Mouse (Mus musculus): ENCODE results near the gene Arl15. TPM values are rescaled to one million over a fixed set of nuclear protein-coding genes. Genes with fewer than 3 reads are reported as not detected.
A peak's percentile ranks its signal among the peaks of the same experiment; 100 is the strongest.

The Arl15 gene
- polyA plus RNA-seq, 1 experiment from 2014 or later: 18.2 TPM

GRCm38 (mm10) chr13:113865806-113866205 is 71.5 kb downstream of the Arl15 start:
- no peak overlapping the region for H3K27ac ChIP-seq (ENCODE audit: low read depth, low read length)
- no peaks in the 10 kb centered on the region for H3K36me3 ChIP-seq (ENCODE audit: control insufficient read depth, insufficient read depth, low read length)
- H3K27me3 ChIP-seq (ENCODE audit: control insufficient read depth, insufficient read depth, low read length): no peaks in the 10 kb centered on the region
- 0 out of 2 replicates have a peak, but pooled peaks cover 1% of the 10 kb centered on the region for H3K4me1 ChIP-seq (ENCODE audit: control insufficient read depth, insufficient read depth, low read length)
- no peak overlapping the region for H3K4me3 ChIP-seq (ENCODE audit: low read length)
- ATAC-seq (ENCODE audit: low FRiP score, low TSS enrichment): no peak
- H3K9me3 ChIP-seq (ENCODE audit: control insufficient read depth, low read length): no peaks in the 10 kb centered on the region
- 36% methylated on average over 7 of the region's 7 CpGs for WGBS
- no peak overlapping the region for H3K4me2 ChIP-seq (replicated peaks; ENCODE audit: low read depth, low read length)
- no peak overlapping the region for H3K9ac ChIP-seq (ENCODE audit: low read depth, low read length)

- whole genome bisulfite sequencing: 94% methylated on average over 2 of the region's 2 CpGs
- no peaks in the 10 kb centered on the region for H3K27me3 ChIP-seq (ENCODE audit: control insufficient read depth, insufficient read depth, low read length)
- H3K36me3 ChIP-seq (ENCODE audit: control insufficient read depth, insufficient read depth, low read length): no peaks in the 10 kb centered on the region
- no peak overlapping the region for H3K9ac ChIP-seq (ENCODE audit: low read depth, low read length)
- H3K4me1 ChIP-seq (ENCODE audit: control insufficient read depth, insufficient read depth, low read length): no peaks in the 10 kb centered on the region
- H3K4me3 ChIP-seq (ENCODE audit: low read length): no peak overlapping the region
- H3K4me2 ChIP-seq (replicated peaks; ENCODE audit: low read depth, low read length): no peak overlapping the region
- no peaks in the 10 kb centered on the region for H3K9me3 ChIP-seq (ENCODE audit: control insufficient read depth, low read length)
- no peak overlapping the region for H3K27ac ChIP-seq (ENCODE audit: low read depth, low read length)
- no peak for ATAC-seq (ENCODE audit: low FRiP score, low TSS enrichment)
Measured at GRCm38 (mm10) chr13:113867736-113868135, 73.4 kb downstream of the Arl15 start.

GRCm38 (mm10) chr13:113869212-113870205 is 75.2 kb downstream of the Arl15 start:
- Histone ChIP-seq H3K9me3 (ENCODE audit: control insufficient read depth, low read length) (no peaks in the 10 kb centered on the region), H3K9ac (ENCODE audit: low read depth, low read length) (no peak overlapping the region), H3K36me3 (ENCODE audit: control insufficient read depth, insufficient read depth, low read length) (no peaks in the 10 kb centered on the region), H3K27me3 (ENCODE audit: control insufficient read depth, insufficient read depth, low read length) (no peaks in the 10 kb centered on the region), H3K4me1 (ENCODE audit: control insufficient read depth, insufficient read depth, low read length) (no peaks in the 10 kb centered on the region), H3K4me3 (ENCODE audit: low read length) (no peak overlapping the region), H3K27ac (ENCODE audit: low read depth, low read length) (no peak overlapping the region), H3K4me2 (replicated peaks; ENCODE audit: low read depth, low read length) (no peak overlapping the region)
- no peak; the same call in 1 of the 2 replicates for ATAC-seq (ENCODE audit: low FRiP score, low TSS enrichment)
- WGBS: 63% methylated on average over 20 of the region's 20 CpGs

- H3K9ac ChIP-seq (ENCODE audit: low read depth, low read length): no peak overlapping the region
- no peaks in the 10 kb centered on the region for H3K36me3 ChIP-seq (ENCODE audit: control insufficient read depth, insufficient read depth, low read length)
- ATAC-seq (ENCODE audit: low FRiP score, low TSS enrichment): no peak
- H3K9me3 ChIP-seq (ENCODE audit: control insufficient read depth, low read length): no peaks in the 10 kb centered on the region
- H3K27me3 ChIP-seq (ENCODE audit: control insufficient read depth, insufficient read depth, low read length): no peaks in the 10 kb centered on the region
- no peak overlapping the region for H3K4me3 ChIP-seq (ENCODE audit: low read length)
- H3K4me1 ChIP-seq (ENCODE audit: control insufficient read depth, insufficient read depth, low read length): no peaks in the 10 kb centered on the region; the same call in 1 of the 2 replicates
- no peak overlapping the region for H3K27ac ChIP-seq (ENCODE audit: low read depth, low read length)
- 82% methylated on average over 15 of the region's 15 CpGs for WGBS
- H3K4me2 ChIP-seq (replicated peaks; ENCODE audit: low read depth, low read length): no peak overlapping the region
Measured at GRCm38 (mm10) chr13:113870403-113870802, 76.1 kb downstream of the Arl15 start.

- Histone ChIP-seq H3K4me3 (ENCODE audit: low read length) (no peak overlapping the region), H3K9me3 (ENCODE audit: control insufficient read depth, low read length) (no peaks in the 10 kb centered on the region), H3K27ac (ENCODE audit: low read depth, low read length) (no peak overlapping the region), H3K27me3 (ENCODE audit: control insufficient read depth, insufficient read depth, low read length) (no peaks in the 10 kb centered on the region), H3K36me3 (ENCODE audit: control insufficient read depth, insufficient read depth, low read length) (no peaks in the 10 kb centered on the region), H3K9ac (ENCODE audit: low read depth, low read length) (no peak overlapping the region), H3K4me1 (ENCODE audit: control insufficient read depth, insufficient read depth, low read length) (no peaks in the 10 kb centered on the region; the same call in 1 of the 2 replicates), H3K4me2 (replicated peaks; ENCODE audit: low read depth, low read length) (no peak overlapping the region)
- WGBS: 55% methylated on average over 13 of the region's 13 CpGs
- ATAC-seq (ENCODE audit: low FRiP score, low TSS enrichment): no peak
Measured at GRCm38 (mm10) chr13:113871853-113872252, 77.5 kb downstream of the Arl15 start.

- H3K36me3 ChIP-seq (ENCODE audit: control insufficient read depth, insufficient read depth, low read length): no peaks in the 10 kb centered on the region
- no peak overlapping the region for H3K27ac ChIP-seq (ENCODE audit: low read depth, low read length)
- 64% methylated on average over 4 of the region's 4 CpGs for WGBS
- H3K4me1 ChIP-seq (ENCODE audit: control insufficient read depth, insufficient read depth, low read length): peaks cover 14% of the 10 kb centered on the region
- H3K9ac ChIP-seq (ENCODE audit: low read depth, low read length): no peak overlapping the region
- H3K9me3 ChIP-seq (ENCODE audit: control insufficient read depth, low read length): no peaks in the 10 kb centered on the region
- ATAC-seq (ENCODE audit: low FRiP score, low TSS enrichment): no peak
- no peak overlapping the region for H3K4me2 ChIP-seq (replicated peaks; ENCODE audit: low read depth, low read length)
- H3K27me3 ChIP-seq (ENCODE audit: control insufficient read depth, insufficient read depth, low read length): no peaks in the 10 kb centered on the region
- H3K4me3 ChIP-seq (ENCODE audit: low read length): no peak overlapping the region
Measured at GRCm38 (mm10) chr13:113875724-113876123, 81.4 kb downstream of the Arl15 start.

GRCm38 (mm10) chr13:113877420-113877819 is 83.1 kb downstream of the Arl15 start:
- no peak overlapping the region for H3K27ac ChIP-seq (ENCODE audit: low read depth, low read length)
- ATAC-seq (ENCODE audit: low FRiP score, low TSS enrichment): no peak
- 19% methylated on average over 5 of the region's 5 CpGs for WGBS
- H3K9me3 ChIP-seq (ENCODE audit: control insufficient read depth, low read length): no peaks in the 10 kb centered on the region
- no peaks in the 10 kb centered on the region for H3K27me3 ChIP-seq (ENCODE audit: control insufficient read depth, insufficient read depth, low read length)
- H3K36me3 ChIP-seq (ENCODE audit: control insufficient read depth, insufficient read depth, low read length): no peaks in the 10 kb centered on the region
- H3K9ac ChIP-seq (ENCODE audit: low read depth, low read length): no peak overlapping the region
- peaks cover 26% of the 10 kb centered on the region for H3K4me1 ChIP-seq (ENCODE audit: control insufficient read depth, insufficient read depth, low read length)
- H3K4me2 ChIP-seq (replicated peaks; ENCODE audit: low read depth, low read length): no peak overlapping the region
- no peak overlapping the region for H3K4me3 ChIP-seq (ENCODE audit: low read length)

GRCm38 (mm10) chr13:113878571-113878970 is 84.3 kb downstream of the Arl15 start:
- H3K9ac ChIP-seq (ENCODE audit: low read depth, low read length): no peak overlapping the region
- WGBS: 84% methylated on average over 12 of the region's 12 CpGs
- no peak for ATAC-seq (ENCODE audit: low FRiP score, low TSS enrichment)
- H3K27me3 ChIP-seq (ENCODE audit: control insufficient read depth, insufficient read depth, low read length): no peaks in the 10 kb centered on the region
- no peaks in the 10 kb centered on the region for H3K9me3 ChIP-seq (ENCODE audit: control insufficient read depth, low read length)
- no peak overlapping the region for H3K4me2 ChIP-seq (replicated peaks; ENCODE audit: low read depth, low read length)
- H3K27ac ChIP-seq (ENCODE audit: low read depth, low read length): no peak overlapping the region
- peaks cover 28% of the 10 kb centered on the region for H3K4me1 ChIP-seq (ENCODE audit: control insufficient read depth, insufficient read depth, low read length)
- H3K36me3 ChIP-seq (ENCODE audit: control insufficient read depth, insufficient read depth, low read length): no peaks in the 10 kb centered on the region
- no peak overlapping the region for H3K4me3 ChIP-seq (ENCODE audit: low read length)

GRCm38 (mm10) chr13:113879651-113880327 is 85.5 kb downstream of the Arl15 start:
- no peak for ATAC-seq (ENCODE audit: low FRiP score, low TSS enrichment)
- Histone ChIP-seq H3K4me3 (ENCODE audit: low read length) (no peak overlapping the region), H3K4me1 (ENCODE audit: control insufficient read depth, insufficient read depth, low read length) (peaks cover 28% of the 10 kb centered on the region), H3K9ac (ENCODE audit: low read depth, low read length) (no peak overlapping the region), H3K27ac (ENCODE audit: low read depth, low read length) (no peak overlapping the region), H3K9me3 (ENCODE audit: control insufficient read depth, low read length) (no peaks in the 10 kb centered on the region), H3K27me3 (ENCODE audit: control insufficient read depth, insufficient read depth, low read length) (no peaks in the 10 kb centered on the region), H3K4me2 (replicated peaks; ENCODE audit: low read depth, low read length) (peak overlapping the region; percentile 42), H3K36me3 (ENCODE audit: control insufficient read depth, insufficient read depth, low read length) (no peaks in the 10 kb centered on the region)
- 40% methylated on average over 20 of the region's 20 CpGs for WGBS
